ENCODE assay signal across 29 mouse cellular contexts in the genomic region with DNA sequence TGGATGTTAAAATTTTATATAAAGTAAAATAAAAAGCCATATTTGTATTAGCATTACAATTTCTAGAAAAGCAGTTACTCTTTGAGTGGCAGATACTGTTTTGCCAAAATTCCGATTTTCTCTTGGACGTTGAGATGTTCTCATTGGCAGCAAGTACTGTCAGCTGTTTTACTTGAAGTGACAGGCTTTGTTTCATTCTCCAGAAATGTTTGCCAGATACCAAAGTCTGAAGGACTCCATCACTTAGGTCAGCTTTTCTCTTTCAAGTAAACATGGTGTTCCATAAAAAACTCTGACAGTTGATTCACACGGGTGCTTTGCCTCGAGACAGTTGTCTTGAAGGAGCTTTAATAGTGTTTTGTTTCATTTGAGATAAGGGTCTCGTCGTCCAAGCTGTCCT. TPM values are rescaled to one million over a fixed set of nuclear protein-coding genes. Genes with fewer than 3 reads are reported as not detected.
DNase-seq lines count a peak whose midpoint lies in the region; ATAC-seq and TF ChIP-seq lines count a peak whose summit lies in the region.
"Had no signal": no experiment of that assay in that cellular context is flagged by ENCODE, and none has a peak within 500 bp of the region (broad histone marks: within the 10 kb centered on the region; RNA-seq: fewer than 3 reads in every experiment).

No protein-coding gene starts in this region.

- H3K4me1 ChIP-seq in forebrain, postnatal 0 days (ENCODE audit: insufficient read depth) = peaks cover 6% of the 10 kb centered on the region; the same call in 1 of the 2 replicates
- H3K4me1 ChIP-seq in forebrain, embryonic 12.5 days = peaks cover 15% of the 10 kb centered on the region
- peaks cover 34% of the 10 kb centered on the region for H3K4me1 ChIP-seq in heart, embryonic 10.5 days
- H3K4me1 ChIP-seq in lung, embryonic 14.5 days (ENCODE audit: insufficient read depth) = no peaks in the 10 kb centered on the region; the same call in none of the 2 replicates

- ATAC-seq in forebrain, postnatal 0 days = no peak
- ATAC-seq in forebrain, embryonic 12.5 days (ENCODE audit: low FRiP score) = no peak
- no peak for ATAC-seq in lung, embryonic 14.5 days (ENCODE audit: insufficient read depth)
- ATAC-seq: hindbrain, embryonic 16.5 days; liver, postnatal 0 days; midbrain, embryonic 15.5 days; Patski had no signal

- intact Hi-C loops in heart, postnatal 10 days (cut with DNase I) = no loop called here

- peak; percentile 35 for DNase-seq in forebrain, postnatal 0 days
- DNase-seq in heart, postnatal 10 days = peak; percentile 47 to 57
- DNase-seq in heart, embryonic 10.5 days (ENCODE audit: low spot score) = no peak
- peak; percentile 6 for DNase-seq in lung, embryonic 14.5 days
- DNase-seq in lung, postnatal 4 days = no peak
- peak; percentile 34 for DNase-seq in adipocyte (ENCODE audit: low spot score)
- no peak for DNase-seq in cerebellum, adult 18-20 months
- DNase-seq: adrenal gland, postnatal 25 days; cerebellum, adult 11-12 months; cerebellum, postnatal 10 days; gastrocnemius, postnatal 14 days; kidney, adult 18-20 months; kidney, postnatal 14 days; liver, postnatal 0 days; retina, postnatal 1 day; right cerebral cortex, postnatal 14 days; thymus, postnatal 4 days had no signal

- no peaks in the 10 kb centered on the region for H3K9me3 ChIP-seq in forebrain, postnatal 0 days (ENCODE audit: low read length)
- H3K9me3 ChIP-seq in forebrain, embryonic 12.5 days = no peaks in the 10 kb centered on the region
- H3K9me3 ChIP-seq in heart, embryonic 10.5 days = no peaks in the 10 kb centered on the region
- H3K9me3 ChIP-seq in lung, embryonic 14.5 days (ENCODE audit: low read depth, low read length) = no peaks in the 10 kb centered on the region
- H3K9me3 ChIP-seq: embryonic facial prominence, embryonic 13.5 days; hindbrain, embryonic 10.5 days; limb, embryonic 12.5 days; midbrain, embryonic 10.5 days; midbrain, embryonic 15.5 days; neural tube, embryonic 15.5 days had no signal

- no peak for TF ChIP-seq CTCF in forebrain, postnatal 0 days (IDR thresholded peaks at IDR 0.05; ENCODE audit: low read depth)
- TF ChIP-seq CTCF in lung, embryonic 14.5 days (IDR thresholded peaks at IDR 0.05; ENCODE audit: low read depth) = no peak

- no peak overlapping the region for H3K4me3 ChIP-seq in forebrain, postnatal 0 days (ENCODE audit: low read depth, low read length)
- H3K4me3 ChIP-seq in forebrain, embryonic 12.5 days (replicated peaks) = no peak overlapping the region
- no peak overlapping the region for H3K4me3 ChIP-seq in heart, embryonic 10.5 days
- H3K4me3 ChIP-seq in lung, embryonic 14.5 days (ENCODE audit: low read depth, low read length) = no peak overlapping the region
- H3K4me3 ChIP-seq: embryonic facial prominence, embryonic 13.5 days; hindbrain, embryonic 10.5 days; left cerebral cortex, adult 2 months; limb, embryonic 12.5 days; midbrain, embryonic 10.5 days; midbrain, embryonic 15.5 days; neural tube, embryonic 15.5 days had no signal

- H3K9ac ChIP-seq in forebrain, postnatal 0 days = no peak overlapping the region
- H3K9ac ChIP-seq in forebrain, embryonic 12.5 days = no peak overlapping the region
- no peak overlapping the region for H3K9ac ChIP-seq in lung, embryonic 14.5 days
- H3K9ac ChIP-seq: embryonic facial prominence, embryonic 13.5 days; limb, embryonic 12.5 days; liver, postnatal 0 days; midbrain, embryonic 15.5 days; neural tube, embryonic 15.5 days had no signal

- no peaks in the 10 kb centered on the region for H3K27me3 ChIP-seq in forebrain, postnatal 0 days (ENCODE audit: insufficient read depth, low read length)
- H3K27me3 ChIP-seq in forebrain, embryonic 12.5 days = no peaks in the 10 kb centered on the region
- no peaks in the 10 kb centered on the region for H3K27me3 ChIP-seq in heart, embryonic 10.5 days (ENCODE audit: insufficient read depth, poor library complexity, severe bottlenecking)
- H3K27me3 ChIP-seq in lung, embryonic 14.5 days (ENCODE audit: insufficient read depth, low read length) = no peaks in the 10 kb centered on the region
- H3K27me3 ChIP-seq: embryonic facial prominence, embryonic 13.5 days; limb, embryonic 12.5 days; midbrain, embryonic 15.5 days; neural tube, embryonic 15.5 days; Patski had no signal

- no peak overlapping the region for H3K27ac ChIP-seq in forebrain, postnatal 0 days (ENCODE audit: low read depth, low read length)
- no peak overlapping the region for H3K27ac ChIP-seq in forebrain, embryonic 12.5 days
- H3K27ac ChIP-seq in heart, embryonic 10.5 days = no peak overlapping the region
- H3K27ac ChIP-seq in lung, embryonic 14.5 days (ENCODE audit: low read depth) = no peak overlapping the region
- H3K27ac ChIP-seq: embryonic facial prominence, embryonic 13.5 days; hindbrain, embryonic 10.5 days; left cerebral cortex, adult 2 months; limb, embryonic 12.5 days; midbrain, embryonic 10.5 days; midbrain, embryonic 15.5 days; neural tube, embryonic 15.5 days had no signal

- H3K4me2 ChIP-seq in forebrain, postnatal 0 days (ENCODE audit: low read depth) = no peak overlapping the region
- H3K4me2 ChIP-seq in forebrain, embryonic 12.5 days = no peak overlapping the region
- no peak overlapping the region for H3K4me2 ChIP-seq in lung, embryonic 14.5 days
- H3K4me2 ChIP-seq: embryonic facial prominence, embryonic 13.5 days; limb, embryonic 12.5 days; liver, embryonic 11.5 days; midbrain, embryonic 15.5 days; neural tube, embryonic 15.5 days had no signal

- WGBS in forebrain, postnatal 0 days = 48% methylated on average over 6 of the region's 6 CpGs
- 78% methylated on average over 6 of the region's 6 CpGs for WGBS in forebrain, embryonic 12.5 days
- WGBS in heart, embryonic 10.5 days = 57% methylated on average over 6 of the region's 6 CpGs
- WGBS in lung, embryonic 14.5 days = 31% methylated on average over 6 of the region's 6 CpGs

- H3K36me3 ChIP-seq in forebrain, postnatal 0 days (ENCODE audit: insufficient read depth) = no peaks in the 10 kb centered on the region
- H3K36me3 ChIP-seq in forebrain, embryonic 12.5 days (replicated peaks) = peaks cover 16% of the 10 kb centered on the region; the same call in 1 of the 2 replicates
- peaks cover 12% of the 10 kb centered on the region; the same call in 1 of the 2 replicates for H3K36me3 ChIP-seq in heart, embryonic 10.5 days
- peaks cover 18% of the 10 kb centered on the region; the same call in 1 of the 2 replicates for H3K36me3 ChIP-seq in lung, embryonic 14.5 days (ENCODE audit: insufficient read depth)
- H3K36me3 ChIP-seq: midbrain, embryonic 15.5 days; neural tube, embryonic 15.5 days had no signal

RNA-seq across cellular contexts. Expression of a gene that starts 3.6 kb away (rescaled TPM):
- 18.9 and 31.3 TPM in 2 replicates for total RNA-seq in forebrain, postnatal 0 days (2014; rRNA removed)
- polyA plus RNA-seq in forebrain, postnatal 0 days (2015; fragmentation: Nextera tagmentation; extraction: Ambion mirVana) = 2.2 and 4.5 TPM in 2 replicates
- 48.6 and 53.0 TPM in 2 replicates for polyA plus RNA-seq in forebrain, embryonic 12.5 days (2016; fragmentation: Nextera tagmentation; extraction: Ambion mirVana)
- 10 to 100 TPM; 17.3 TPM for total RNA-seq in heart, postnatal 10 days (2021)
- 27.8 and 28.9 TPM in 2 replicates for polyA plus RNA-seq in heart, embryonic 10.5 days (2016; fragmentation: Nextera tagmentation; extraction: Ambion mirVana)
- polyA plus RNA-seq in lung, embryonic 14.5 days (2014; fragmentation: Nextera tagmentation; extraction: Ambion mirVana) = 32.6 and 37.9 TPM in 2 replicates

RNA-seq across cellular contexts. Expression of a gene that starts 48.2 kb away (rescaled TPM):
- total RNA-seq in forebrain, postnatal 0 days (2014; rRNA removed) = 1.3 and 1.6 TPM in 2 replicates
- 1.5 and 1.6 TPM in 2 replicates for polyA plus RNA-seq in forebrain, postnatal 0 days (2015; fragmentation: Nextera tagmentation; extraction: Ambion mirVana)
- 3.0 and 3.3 TPM in 2 replicates for polyA plus RNA-seq in forebrain, embryonic 12.5 days (2016; fragmentation: Nextera tagmentation; extraction: Ambion mirVana)
- 10 to 100 TPM; 10.7 to 11.0 TPM for total RNA-seq in heart, postnatal 10 days (2021)
- polyA plus RNA-seq in heart, embryonic 10.5 days (2016; fragmentation: Nextera tagmentation; extraction: Ambion mirVana) = 11.4 and 17.5 TPM in 2 replicates
- 1.9 and 2.2 TPM in 2 replicates for polyA plus RNA-seq in lung, embryonic 14.5 days (2014; fragmentation: Nextera tagmentation; extraction: Ambion mirVana)
- polyA plus RNA-seq: G1E, Patski had no signal

Comparison
In these comparisons a context has a peak if more than half of its experiments do, and no peak if none do; other contexts are left out.
1. DNase-seq: peak in forebrain, postnatal 0 days (single experiment), heart, postnatal 10 days (2 of 2), lung, embryonic 14.5 days (single experiment) and adipocyte (single experiment); none in heart, embryonic 10.5 days (single experiment), lung, postnatal 4 days (0 of 2) and cerebellum, adult 18-20 months (0 of 2).